Mouse (Mus musculus) embryo, embryonic 9.5 days (tissue): ENCODE measurements around the gene Nell1.

ENCODE experiments used
- DNase-seq: peaks from one replicate; pipeline ENCODE4 v3.0.0-alpha.2; 2017; ENCODE audit errors: extremely low spot score

Gene Nell1

GRCm38 (mm10) chr7:50260016-50260415 lies 285.4 kb downstream of the Nell1 start:
- DNase-seq: no peak

- DNase-seq: no peak
These were observed 320.8 kb downstream of the Nell1 start for GRCm38 (mm10) chr7:50295508-50295907.

GRCm38 (mm10) chr7:50338226-50338625 lies 363.6 kb downstream of the Nell1 start:
- DNase-seq: no peak

- DNase-seq: no peak
These were observed 364.1 kb downstream of the Nell1 start for GRCm38 (mm10) chr7:50338757-50339156.

GRCm38 (mm10) chr7:50351564-50351963 lies 376.9 kb downstream of the Nell1 start:
- DNase-seq: no peak

- peak; percentile 51 for DNase-seq
These were observed 382.5 kb downstream of the Nell1 start for GRCm38 (mm10) chr7:50357213-50357612.

- no peak for DNase-seq
These were observed 387.4 kb downstream of the Nell1 start for GRCm38 (mm10) chr7:50362039-50362438.

- no peak for DNase-seq
These were observed 400.2 kb downstream of the Nell1 start for GRCm38 (mm10) chr7:50374876-50375275.

- DNase-seq: no peak
These were observed 435.8 kb downstream of the Nell1 start for GRCm38 (mm10) chr7:50410421-50410820.

- DNase-seq: no peak
These were observed 445.3 kb downstream of the Nell1 start for GRCm38 (mm10) chr7:50419976-50420375.

GRCm38 (mm10) chr7:50422422-50423195 lies 447.9 kb downstream of the Nell1 start:
- no peak for DNase-seq

GRCm38 (mm10) chr7:50429725-50430124 lies 455.1 kb downstream of the Nell1 start:
- DNase-seq: no peak

GRCm38 (mm10) chr7:50441237-50441636 lies 466.6 kb downstream of the Nell1 start:
- DNase-seq: no peak

- DNase-seq: no peak
These were observed 472.7 kb downstream of the Nell1 start for GRCm38 (mm10) chr7:50447316-50447715.

- no peak for DNase-seq
These were observed 493.1 kb downstream of the Nell1 start for GRCm38 (mm10) chr7:50467742-50468141.

GRCm38 (mm10) chr7:50470555-50470954 lies 495.9 kb downstream of the Nell1 start:
- no peak for DNase-seq

GRCm38 (mm10) chr7:50482011-50482410 lies 507.3 kb downstream of the Nell1 start:
- DNase-seq: no peak

- DNase-seq: peak; percentile 37
These were observed 510.6 kb downstream of the Nell1 start for GRCm38 (mm10) chr7:50485304-50485703.

- no peak for DNase-seq
These were observed 512.3 kb downstream of the Nell1 start for GRCm38 (mm10) chr7:50486884-50487420.

GRCm38 (mm10) chr7:50501562-50501961 lies 526.9 kb downstream of the Nell1 start:
- no peak for DNase-seq

GRCm38 (mm10) chr7:50507047-50507446 lies 532.4 kb downstream of the Nell1 start:
- DNase-seq: no peak

GRCm38 (mm10) chr7:50514830-50515229 lies 540.2 kb downstream of the Nell1 start:
- DNase-seq: no peak

GRCm38 (mm10) chr7:50516681-50517080 lies 542.0 kb downstream of the Nell1 start:
- DNase-seq: no peak

GRCm38 (mm10) chr7:50543373-50543772 lies 568.7 kb downstream of the Nell1 start:
- DNase-seq: no peak
